Mouse (Mus musculus) C2C12 (cell line): ENCODE results near the gene 4931408C20Rik.

Experiments used
- CTCF ChIP-seq: IDR thresholded peaks from one replicate; pipeline ENCODE4 v1.5.1; 2011; ENCODE audit not compliant: control insufficient read depth, insufficient read depth, insufficient read length
- MYOG ChIP-seq: IDR thresholded peaks from one replicate; pipeline ENCODE4 v1.6.1; 2011; ENCODE audit not compliant: control insufficient read depth, insufficient read length; ENCODE audit errors: extremely low read depth

- no peak for TF ChIP-seq CTCF
- no peak for TF ChIP-seq MYOG
Measured at GRCm38 (mm10) chr1:26686842-26687760, at the start of gene 4931408C20Rik.
